Mouse (Mus musculus) megakaryocyte, embryonic 14.5 days (primary cell): ENCODE results near the gene Vcp.

Source experiments
- FLI1 ChIP-seq: IDR thresholded peaks from 2 replicates; pipeline ENCODE4 v1.6.1; 2012; ENCODE audit warnings: low read length, inconsistent platforms, mixed read lengths
- GATA1 ChIP-seq: IDR thresholded peaks from 3 replicates; pipeline ENCODE4 v1.6.1; 2012; ENCODE audit warnings: mixed read lengths, low read length, inconsistent platforms, borderline replicate concordance

DNA sequence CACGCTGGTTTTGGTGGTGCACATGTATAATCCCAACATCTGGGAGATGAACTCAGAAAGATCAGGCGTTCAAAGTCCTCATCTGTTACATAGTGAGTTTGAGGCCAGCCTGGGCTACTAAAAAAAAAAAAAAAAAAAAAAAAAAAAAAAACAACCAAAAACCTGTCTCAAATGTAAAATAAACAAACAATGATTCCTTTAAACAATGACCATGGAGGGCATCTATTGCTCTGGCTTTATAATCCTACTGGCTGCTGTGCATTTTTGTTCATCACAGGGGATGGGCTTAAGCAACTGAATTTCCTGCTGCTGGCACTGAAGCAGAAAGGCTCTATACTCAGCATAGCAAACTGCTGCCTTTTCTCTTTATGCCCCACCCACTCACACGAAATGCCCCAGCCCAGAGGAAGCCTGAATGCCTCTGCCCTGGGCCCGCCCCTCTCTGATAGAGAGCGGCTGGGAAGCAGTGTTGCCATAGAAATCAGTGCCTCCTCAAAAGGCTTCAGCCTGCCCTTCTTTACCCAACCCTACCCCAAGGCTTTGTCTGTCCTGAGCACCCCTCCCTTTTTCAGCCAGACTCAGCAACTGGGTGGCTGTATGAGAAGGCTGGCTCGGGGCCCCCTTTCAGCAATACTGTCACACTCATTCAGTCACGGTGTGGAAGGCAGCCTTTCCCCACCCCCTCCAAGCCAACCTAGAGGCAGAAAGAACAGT is 43.5 kb upstream of the Vcp start:
- TF ChIP-seq GATA1 (no peak), FLI1 (no peak)
